Mouse (Mus musculus) E14TG2a.4 (cell line): ENCODE measurements around the gene Lrrc4c.

Experiments used
- H3K27me3 ChIP-seq: 2 replicates; pipeline ENCODE4 v1.6.1; 2014; ENCODE audit warnings: low read length, control low read depth; ENCODE audit not compliant: insufficient read depth
- H3K36me3 ChIP-seq: 2 replicates; pipeline ENCODE4 v1.6.1; 2014; ENCODE audit warnings: low read length, control low read depth; ENCODE audit not compliant: insufficient read depth
- H3K4me1 ChIP-seq: replicated peaks from 2 replicates; pipeline ENCODE4 v1.6.1; 2014; ENCODE audit warnings: low read depth, low read length, control low read depth
- H3K4me3 ChIP-seq: replicated peaks from 2 replicates; pipeline ENCODE4 v1.5.1; 2014; ENCODE audit warnings: mild to moderate bottlenecking, low read length
- H3K9me3 ChIP-seq: 2 replicates; pipeline ENCODE4 v1.6.1; 2014; ENCODE audit warnings: low read length, control low read depth
- CTCF ChIP-seq: conservative IDR thresholded peaks from 2 replicates; pipeline ENCODE4 v1.5.1; 2014; ENCODE audit warnings: low read length
- NANOG ChIP-seq: IDR thresholded peaks from 2 replicates; pipeline ENCODE4 v1.6.1; 2014; ENCODE audit warnings: borderline replicate concordance, low read length, mixed read lengths
- POU5F1 ChIP-seq: IDR thresholded peaks from 2 replicates; pipeline ENCODE4 v1.6.1; 2014; ENCODE audit warnings: low read length, borderline replicate concordance

Lrrc4c gene

DNA sequence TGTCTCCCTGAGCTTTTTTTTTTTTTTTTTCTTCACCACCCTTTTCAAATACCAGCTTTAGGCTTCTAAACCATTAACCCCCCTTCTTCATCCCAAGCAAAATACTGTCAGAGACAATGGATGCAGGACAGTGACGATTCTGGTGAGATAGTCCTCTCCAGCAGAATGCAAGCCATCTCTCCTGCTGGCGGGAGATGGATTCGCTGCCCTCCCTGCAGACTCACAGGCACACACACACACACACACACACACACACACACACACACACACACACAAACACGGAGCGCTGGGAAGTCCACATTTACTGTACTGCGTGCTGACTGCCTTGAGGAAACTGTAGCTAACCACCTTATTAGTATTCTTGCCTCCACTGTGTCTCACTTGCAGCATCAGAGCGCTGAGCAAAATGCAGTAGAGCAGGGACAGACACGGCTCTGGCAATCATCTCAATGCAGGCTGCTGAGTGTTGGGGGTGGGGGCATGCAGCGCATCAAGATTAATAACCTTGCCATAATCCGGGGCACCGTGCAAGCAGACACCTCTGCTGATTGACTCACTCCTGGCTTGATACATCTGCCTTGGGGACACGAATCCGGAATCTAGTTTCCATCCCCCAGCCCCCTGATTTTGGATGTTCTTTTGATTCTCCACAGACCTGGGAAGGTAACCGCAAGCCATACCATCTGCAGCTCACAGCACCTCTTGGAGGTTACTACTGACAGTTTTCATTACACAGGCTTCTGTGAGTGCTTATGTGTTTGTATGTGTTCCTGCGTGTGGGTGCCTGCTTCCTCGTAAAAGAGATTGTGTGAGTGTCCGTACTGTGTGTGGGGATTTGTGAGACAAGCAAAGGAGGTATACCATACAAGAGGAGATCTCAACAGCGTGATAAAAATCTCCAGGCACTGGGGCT lies at the start of gene Lrrc4c:
Lrrc4c (plus strand) TSS at position 783 of the 913 bp plus-strand sequence.
- Histone ChIP-seq H3K27me3 (peaks cover 22% of the 10 kb centered on the region), H3K4me3 (no peak within 1 kb of the TSS)
- no peak for TF ChIP-seq NANOG
- no peak for TF ChIP-seq POU5F1
- TF ChIP-seq CTCF = no peak

DNA sequence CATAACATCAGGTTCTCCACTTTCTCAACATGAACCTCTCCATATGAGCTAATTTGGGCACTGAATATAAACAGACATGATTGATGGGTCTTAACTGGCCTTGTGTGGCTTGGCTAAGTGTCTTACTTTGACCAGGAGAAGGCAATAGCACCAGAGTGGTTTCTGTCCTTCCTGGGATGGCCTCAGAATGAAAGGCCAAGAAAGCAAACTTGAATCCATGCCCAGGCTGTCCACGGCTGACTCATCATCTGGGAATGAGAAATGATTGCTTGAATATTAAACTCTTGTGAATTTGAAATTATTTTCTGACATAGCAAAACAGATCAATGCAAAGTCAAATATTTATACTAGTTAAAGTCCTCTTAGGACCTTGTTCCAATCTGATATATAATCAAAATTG lies 42.9 kb upstream of the Lrrc4c start:
- no peaks in the 10 kb centered on the region for H3K9me3 ChIP-seq
- H3K4me3 ChIP-seq = no peak overlapping the region
- TF ChIP-seq NANOG = no peak
- TF ChIP-seq CTCF = no peak
- no peak for TF ChIP-seq POU5F1
- H3K36me3 ChIP-seq = no peaks in the 10 kb centered on the region
- H3K4me1 ChIP-seq = no peaks in the 10 kb centered on the region
- H3K27me3 ChIP-seq = no peaks in the 10 kb centered on the region

More for the DNA sequence above, at the start of gene Lrrc4c:
- peaks cover 26% of the 10 kb centered on the region for H3K4me1 ChIP-seq
- no peaks in the 10 kb centered on the region for H3K36me3 ChIP-seq
- H3K9me3 ChIP-seq = no peaks in the 10 kb centered on the region

DNA sequence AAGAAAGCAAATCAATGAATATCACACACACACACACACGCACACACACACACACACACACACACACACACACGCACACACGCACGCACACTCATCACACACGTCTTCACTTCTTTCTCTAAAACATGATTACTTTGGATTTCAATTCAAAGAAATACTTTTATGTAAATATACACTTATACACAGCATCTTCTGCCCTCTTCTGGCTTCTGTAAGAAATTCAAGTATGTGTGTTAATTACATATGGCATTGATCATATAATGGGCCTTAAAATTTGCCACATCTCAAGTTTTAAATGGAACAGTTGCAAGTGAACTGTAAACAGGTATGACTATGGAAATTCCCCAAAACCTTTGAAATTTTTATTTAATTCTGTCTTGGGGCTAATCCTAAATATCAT lies 35.0 kb upstream of the Lrrc4c start:
- TF ChIP-seq POU5F1 = no peak
- TF ChIP-seq CTCF = no peak
- TF ChIP-seq NANOG = no peak
- Histone ChIP-seq H3K9me3 (peaks cover 16% of the 10 kb centered on the region), H3K36me3 (no peaks in the 10 kb centered on the region), H3K4me1 (no peaks in the 10 kb centered on the region), H3K27me3 (no peaks in the 10 kb centered on the region), H3K4me3 (no peak overlapping the region)

DNA sequence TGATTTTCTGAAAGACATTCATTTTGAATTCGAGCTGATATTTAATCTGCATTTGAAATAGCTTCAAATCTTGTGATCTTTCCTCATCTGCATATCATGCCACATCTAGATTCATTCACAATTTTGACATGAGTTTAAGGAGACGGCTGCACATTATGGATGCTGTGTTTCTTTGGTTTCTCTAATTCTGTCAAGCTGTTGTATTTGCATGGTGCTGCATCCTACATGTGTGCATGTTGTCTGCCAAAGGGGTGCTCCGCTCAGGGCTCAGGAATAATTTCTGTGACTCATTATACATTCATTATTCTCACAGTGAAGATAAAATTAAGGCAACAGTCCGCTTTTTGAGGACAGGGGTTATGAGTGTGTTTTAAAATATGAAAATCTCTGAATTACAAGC lies 30.5 kb upstream of the Lrrc4c start:
- Histone ChIP-seq H3K4me1 (no peaks in the 10 kb centered on the region), H3K27me3 (no peaks in the 10 kb centered on the region), H3K9me3 (no peaks in the 10 kb centered on the region), H3K4me3 (no peak overlapping the region), H3K36me3 (no peaks in the 10 kb centered on the region)
- TF ChIP-seq POU5F1 = no peak
- no peak for TF ChIP-seq NANOG
- TF ChIP-seq CTCF = no peak

DNA sequence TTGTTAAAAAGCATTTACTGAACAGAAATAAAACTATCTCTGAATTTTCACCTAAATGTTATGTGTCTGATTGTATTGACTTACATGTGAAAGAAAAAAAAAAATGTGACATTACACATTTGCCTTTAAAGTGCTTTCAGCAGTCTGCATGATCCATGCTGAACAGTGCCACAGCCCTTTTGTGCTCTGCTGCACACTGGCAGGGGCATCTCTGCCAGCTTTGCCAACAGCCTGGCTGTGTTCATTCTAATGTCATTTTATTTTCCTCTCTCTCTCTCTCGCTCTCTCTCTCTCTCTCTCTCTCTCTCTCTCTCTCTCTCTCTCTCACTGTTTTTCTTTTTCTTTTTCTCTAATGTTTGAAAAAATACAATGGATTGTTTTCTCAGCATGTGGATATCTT lies 27.4 kb upstream of the Lrrc4c start:
- Histone ChIP-seq H3K9me3 (no peaks in the 10 kb centered on the region), H3K36me3 (no peaks in the 10 kb centered on the region), H3K27me3 (no peaks in the 10 kb centered on the region), H3K4me1 (no peaks in the 10 kb centered on the region), H3K4me3 (no peak overlapping the region)
- TF ChIP-seq NANOG (no peak), CTCF (no peak), POU5F1 (no peak)

DNA sequence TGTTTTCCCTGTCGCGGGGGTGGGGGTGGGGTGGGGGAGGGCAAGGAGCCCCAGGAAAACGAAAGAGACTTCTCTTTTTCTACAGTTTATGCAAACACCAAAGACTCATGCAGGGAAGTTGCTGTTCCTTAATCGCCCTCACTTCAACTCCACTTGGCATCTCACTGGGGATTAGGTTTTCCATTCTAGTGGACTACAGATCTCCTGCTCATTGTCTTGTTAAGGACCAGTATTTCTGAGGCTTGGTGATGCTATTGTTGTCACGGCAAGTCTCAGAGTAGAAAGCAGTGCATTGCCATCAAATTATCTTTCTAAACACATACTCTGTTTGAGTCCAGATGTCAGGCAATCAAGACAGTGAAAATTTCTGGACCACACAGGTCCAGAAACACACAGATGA lies 2.9 kb upstream of the Lrrc4c start:
- no peak overlapping the region for H3K4me3 ChIP-seq
- H3K36me3 ChIP-seq = no peaks in the 10 kb centered on the region
- H3K4me1 ChIP-seq = peaks cover 23% of the 10 kb centered on the region
- peaks cover 21% of the 10 kb centered on the region for H3K27me3 ChIP-seq
- H3K9me3 ChIP-seq = no peaks in the 10 kb centered on the region
- TF ChIP-seq NANOG (peak; percentile 98), POU5F1 (no peak)

DNA sequence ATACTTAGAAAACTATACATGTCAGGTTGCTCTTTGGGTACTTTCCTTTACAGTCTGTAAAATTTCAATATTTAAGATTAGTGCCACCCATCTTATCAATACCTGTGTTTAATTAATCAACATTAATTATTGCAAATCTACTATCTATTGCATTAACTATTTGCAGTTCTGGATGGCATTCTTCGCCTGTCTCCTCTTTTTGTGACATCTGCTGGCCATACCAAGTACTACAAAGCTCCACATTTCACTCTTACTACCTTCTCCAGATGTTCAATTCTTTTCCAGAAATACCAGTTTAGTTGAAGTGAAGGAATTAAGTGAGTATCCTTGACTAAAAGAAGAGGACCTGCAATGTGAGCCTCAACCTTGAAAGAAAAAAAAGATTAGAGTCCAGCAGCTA lies 1.4 kb upstream of the Lrrc4c start:
- TF ChIP-seq CTCF (peak; percentile 23), NANOG (no peak)
- no peak overlapping the region for H3K4me3 ChIP-seq
- peaks cover 26% of the 10 kb centered on the region for H3K4me1 ChIP-seq
- no peaks in the 10 kb centered on the region for H3K9me3 ChIP-seq
- no peaks in the 10 kb centered on the region for H3K36me3 ChIP-seq
- peaks cover 22% of the 10 kb centered on the region for H3K27me3 ChIP-seq

DNA sequence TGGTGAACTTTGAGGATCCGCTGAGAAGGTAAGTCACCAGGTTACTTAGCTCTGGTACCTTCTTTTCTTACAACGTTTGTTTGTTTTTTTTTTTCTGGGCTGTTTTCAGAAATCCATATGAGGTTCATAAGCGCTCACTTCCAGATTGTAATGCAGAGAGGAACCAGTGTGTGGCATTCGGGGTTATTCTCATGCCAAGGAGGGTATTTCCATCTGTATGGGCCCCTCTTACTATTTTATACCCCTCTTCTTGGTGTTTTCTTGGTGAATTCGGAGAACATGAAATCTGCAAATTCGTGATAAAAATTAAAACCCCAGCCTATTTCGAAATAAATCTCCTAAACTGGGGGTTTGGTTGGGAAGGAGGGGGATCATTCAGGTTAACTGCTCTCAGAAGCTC lies 587 bp downstream of the Lrrc4c start:
- H3K27me3 ChIP-seq = peaks cover 22% of the 10 kb centered on the region
- H3K9me3 ChIP-seq = no peaks in the 10 kb centered on the region
- peaks cover 26% of the 10 kb centered on the region for H3K4me1 ChIP-seq
- H3K36me3 ChIP-seq = no peaks in the 10 kb centered on the region
- H3K4me3 ChIP-seq = no peak overlapping the region
- TF ChIP-seq NANOG = no peak
- TF ChIP-seq CTCF = no peak
- no peak for TF ChIP-seq POU5F1

DNA sequence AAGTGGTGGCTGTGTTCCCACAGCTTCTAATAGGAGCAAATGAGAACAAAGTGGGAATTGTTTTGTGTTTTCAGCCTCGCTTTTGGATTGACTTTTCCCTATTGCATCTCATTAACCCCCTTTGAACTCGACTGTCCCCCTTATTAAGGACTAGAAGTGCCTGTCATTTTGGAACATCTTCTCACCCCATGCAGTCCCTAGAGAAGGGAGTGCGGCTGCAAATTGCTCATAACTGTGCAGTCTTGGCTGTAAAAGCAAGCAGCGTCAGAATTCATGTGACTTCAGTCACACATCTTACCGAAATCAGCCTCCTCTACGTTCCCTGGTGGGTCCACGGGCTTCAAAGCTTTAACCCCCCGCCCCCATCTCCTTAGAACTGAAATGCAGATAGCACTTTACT lies 1.2 kb downstream of the Lrrc4c start:
- Histone ChIP-seq H3K27me3 (peaks cover 22% of the 10 kb centered on the region), H3K36me3 (no peaks in the 10 kb centered on the region), H3K9me3 (no peaks in the 10 kb centered on the region), H3K4me3 (no peak overlapping the region), H3K4me1 (peaks cover 26% of the 10 kb centered on the region)
- TF ChIP-seq POU5F1 = no peak
- no peak for TF ChIP-seq CTCF
- no peak for TF ChIP-seq NANOG
